Mouse (Mus musculus): ENCODE measurements around the gene Fam78a. TPM values are rescaled to one million over a fixed set of nuclear protein-coding genes. Genes with fewer than 3 reads are reported as not detected.

The Fam78a gene
- 10.7 and 16.0 TPM in 2 replicates for total RNA-seq (2012; rRNA removed)
- polyA plus RNA-seq (2012; ENCODE audit: insufficient read depth in 1 of 2, insufficient read length in 2 of 2, low read depth in 1 of 2, low replicate concordance in 2 of 2, missing spikeins in 1 of 2), result 10 to 100 TPM in 1 of 2 experiments, not detected in 1; 17.4 TPM

GRCm38 (mm10) chr2:32084111-32084871, at the start of gene Fam78a:
Gene Fam78a (minus strand): TSS chr2:32084857.
- Histone ChIP-seq H3K4me3 (ENCODE audit: control insufficient read depth in 1 of 2, insufficient read depth in 1 of 2, low read depth in 2 of 2, low read length in 2 of 2) (peak within 1 kb of the TSS; percentile 70 to 99), H3K4me1 (ENCODE audit: control insufficient read depth in 1 of 2, insufficient read depth in 2 of 2, low read length in 2 of 2) (peaks cover 17 to 26% of the 10 kb centered on the region in 2 experiments), H3K9ac (ENCODE audit: control insufficient read depth, low read depth, low read length, poor library complexity, severe bottlenecking) (peak within 1 kb of the TSS; percentile 81), H3K27me3 (ENCODE audit: control insufficient read depth in 1 of 2, insufficient read depth in 2 of 2, low read length in 2 of 2) (no peaks in the 10 kb centered on the region), H3K9me3 (replicated peaks; ENCODE audit: insufficient read depth, low read length) (no peaks in the 10 kb centered on the region), H3K36me3 (ENCODE audit: control insufficient read depth in 1 of 2, insufficient read depth in 2 of 2, low read length in 2 of 2) (peaks cover 0 to 8% of the 10 kb centered on the region in 2 experiments; a peak in 3 of 4 replicates), H3K79me2 (ENCODE audit: control insufficient read depth, insufficient read depth, low read length, poor library complexity) (peaks cover 24% of the 10 kb centered on the region), H3K27ac (ENCODE audit: control insufficient read depth, low read depth, low read length) (peak within 1 kb of the TSS; percentile 14)
- peak; percentile 85 for DNase-seq (ENCODE audit: low read depth, low spot score)
- TF ChIP-seq POLR2A (IDR thresholded peaks at IDR 0.05; ENCODE audit: control insufficient read depth in 1 of 2, insufficient read depth in 1 of 2, low read depth in 1 of 2, low read length in 2 of 2, poor library complexity in 1 of 2), result peak in 1 of 2 experiments; percentile 37; a peak in 1 of 4 replicates
- TF ChIP-seq TBP (IDR thresholded peaks at IDR 0.05; ENCODE audit: low read depth, low read length), result no peak
- TF ChIP-seq ZKSCAN1 (IDR thresholded peaks at IDR 0.05; ENCODE audit: low read depth, low read length), result no peak
- 0 out of 2 replicates have a peak, but pooled peaks have one; percentile 4 for TF ChIP-seq MAX (IDR thresholded peaks at IDR 0.05; ENCODE audit: low read length)
- TF ChIP-seq RAD21 (IDR thresholded peaks at IDR 0.05; ENCODE audit: low read depth, low read length), result no peak
- no peak for TF ChIP-seq TAL1 (IDR thresholded peaks at IDR 0.05; ENCODE audit: low read length)
- TF ChIP-seq USF2 (IDR thresholded peaks at IDR 0.05; ENCODE audit: borderline replicate concordance in 1 of 2, insufficient read depth in 1 of 2, low read depth in 1 of 2, low read length in 2 of 2), result no peak
- TF ChIP-seq MXI1 (IDR thresholded peaks at IDR 0.05; ENCODE audit: low read depth, low read length), result peak; percentile 61
- no peak for TF ChIP-seq POLR2AphosphoS5 (IDR thresholded peaks at IDR 0.05; ENCODE audit: borderline replicate concordance, low read depth, low read length)
- TF ChIP-seq NRF1 (IDR thresholded peaks at IDR 0.05; ENCODE audit: insufficient read depth, low read depth, low read length, poor library complexity, severe bottlenecking), result peak; percentile 45; the same call in 1 of the 2 replicates
- TF ChIP-seq GATA1 (IDR thresholded peaks at IDR 0.05; ENCODE audit: low read depth, low read length), result no peak
- TF ChIP-seq POLR2AphosphoS2 (IDR thresholded peaks at IDR 0.05; ENCODE audit: low read length), result no peak
- no peak for TF ChIP-seq CTCF (IDR thresholded peaks at IDR 0.05 in 2 of 3, conservative IDR thresholded peaks at IDR 0.05 in 1 of 3; ENCODE audit: control insufficient read depth in 1 of 3, insufficient read depth in 1 of 3, low read depth in 2 of 3, low read length in 3 of 3, poor library complexity in 1 of 3, severe bottlenecking in 1 of 3)
- no peak for TF ChIP-seq EP300 (IDR thresholded peaks at IDR 0.05; ENCODE audit: low read depth in 1 of 2, low read length in 2 of 2)
- TF ChIP-seq ELF1 (IDR thresholded peaks at IDR 0.05; ENCODE audit: low read depth, low read length), result no peak
- TF ChIP-seq SIN3A (IDR thresholded peaks at IDR 0.05; ENCODE audit: low read length), result peak; percentile 89
- TF ChIP-seq GABPA (IDR thresholded peaks at IDR 0.05; ENCODE audit: low read depth, low read length), result no peak
- no peak for TF ChIP-seq MEF2A (IDR thresholded peaks at IDR 0.05; ENCODE audit: extremely low read depth, insufficient replicate concordance, low read depth, low read length, poor library complexity, severe bottlenecking)
- TF ChIP-seq MAZ (IDR thresholded peaks at IDR 0.05; ENCODE audit: low read depth, low read length), result peak; percentile 99
- TF ChIP-seq ZNF384 (IDR thresholded peaks at IDR 0.05; ENCODE audit: low read depth, low read length), result no peak; the same call in 1 of the 2 replicates
- peak; percentile 60; the same call in 1 of the 2 replicates for TF ChIP-seq TCF12 (IDR thresholded peaks at IDR 0.05; ENCODE audit: low read depth, low read length)
- TF ChIP-seq ZMIZ1 (IDR thresholded peaks at IDR 0.05; ENCODE audit: low read depth, low read length), result no peak
- TF ChIP-seq UBTF (IDR thresholded peaks at IDR 0.05; ENCODE audit: borderline replicate concordance, insufficient read depth, low read depth, low read length), result 0 out of 2 replicates have a peak, but pooled peaks have one; percentile 85
- no peak for TF ChIP-seq MAFK (IDR thresholded peaks at IDR 0.05; ENCODE audit: borderline replicate concordance, low read depth, low read length)
- no peak for TF ChIP-seq SMC3 (IDR thresholded peaks at IDR 0.05; ENCODE audit: low read depth, low read length)
- TF ChIP-seq MYC (IDR thresholded peaks at IDR 0.05; ENCODE audit: low read depth, low read length), result no peak
- no peak for TF ChIP-seq RCOR1 (IDR thresholded peaks at IDR 0.05; ENCODE audit: low read depth, low read length)
- TF ChIP-seq ZC3H11A (IDR thresholded peaks at IDR 0.05; ENCODE audit: low read depth, low read length), result no peak
- TF ChIP-seq E2F4 (IDR thresholded peaks at IDR 0.05; ENCODE audit: borderline replicate concordance, low read depth, low read length), result no peak
- no peak; the same call in 1 of the 2 replicates for TF ChIP-seq NELFE (IDR thresholded peaks at IDR 0.05; ENCODE audit: low read depth, low read length)
- peak; percentile 74 for TF ChIP-seq ETS1 (IDR thresholded peaks at IDR 0.05; ENCODE audit: low read depth, low read length)
- peak; percentile 64; the same call in 1 of the 2 replicates for TF ChIP-seq JUND (IDR thresholded peaks at IDR 0.05; ENCODE audit: low read depth, low read length)
- TF ChIP-seq CHD2 (IDR thresholded peaks at IDR 0.05; ENCODE audit: low read length), result no peak

All from MEL (cell line).